Mouse (Mus musculus): ENCODE measurements around the gene Pex3. TPM values are rescaled to one million over a fixed set of nuclear protein-coding genes. Genes with fewer than 3 reads are reported as not detected.

Gene Pex3
- total and polyA plus RNA-seq, 2 experiments = 9.6 to 29.6 TPM

DNA sequence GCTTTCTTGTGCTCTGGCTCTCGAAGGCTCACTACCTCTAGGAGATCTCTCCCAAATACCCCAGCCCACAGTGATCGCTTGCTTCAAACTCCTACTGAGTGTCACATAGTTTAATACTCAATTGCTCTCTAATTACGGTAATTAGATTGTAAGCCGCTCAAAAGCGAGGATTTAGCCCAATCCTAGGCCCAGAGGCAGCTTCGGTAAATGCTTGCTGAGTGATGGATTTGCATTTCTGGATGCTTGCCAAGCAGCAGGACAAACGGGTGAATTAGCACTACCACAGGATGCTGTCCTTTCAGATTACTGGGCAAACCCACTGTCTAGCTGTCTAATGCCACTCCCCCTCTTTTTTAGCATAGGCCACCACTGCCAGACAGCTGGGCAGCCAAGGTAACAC is 16.9 kb upstream of the Pex3 start:
- H3K4me1 ChIP-seq (ENCODE audit: control insufficient read depth, insufficient read depth, low read length) = no peaks in the 10 kb centered on the region
- no peak overlapping the region for H3K27ac ChIP-seq (replicated peaks; ENCODE audit: insufficient read depth, low read depth, low read length)
- no peak for DNase-seq (ENCODE audit: extremely low read depth, low read depth, low spot score)
- H3K79me2 ChIP-seq (ENCODE audit: control insufficient read depth, insufficient read depth, low read length) = no peaks in the 10 kb centered on the region
- 66% methylated on average over 7 of the region's 7 CpGs for WGBS
- H3K4me3 ChIP-seq (ENCODE audit: insufficient read depth, low read depth, low read length) = no peak overlapping the region
- TF ChIP-seq CTCF (IDR thresholded peaks at IDR 0.05; ENCODE audit: low read depth, low read length) = no peak
- no peak for TF ChIP-seq POLR2A (IDR thresholded peaks at IDR 0.05; ENCODE audit: extremely low read depth, insufficient read depth, low read length)
- no peak overlapping the region for H3K9ac ChIP-seq (ENCODE audit: low read depth, low read length)
- no peaks in the 10 kb centered on the region for H3K36me3 ChIP-seq (ENCODE audit: control insufficient read depth, insufficient read depth, low read length)
- no peaks in the 10 kb centered on the region for H3K27me3 ChIP-seq (ENCODE audit: control insufficient read depth, insufficient read depth, low read length)

DNA sequence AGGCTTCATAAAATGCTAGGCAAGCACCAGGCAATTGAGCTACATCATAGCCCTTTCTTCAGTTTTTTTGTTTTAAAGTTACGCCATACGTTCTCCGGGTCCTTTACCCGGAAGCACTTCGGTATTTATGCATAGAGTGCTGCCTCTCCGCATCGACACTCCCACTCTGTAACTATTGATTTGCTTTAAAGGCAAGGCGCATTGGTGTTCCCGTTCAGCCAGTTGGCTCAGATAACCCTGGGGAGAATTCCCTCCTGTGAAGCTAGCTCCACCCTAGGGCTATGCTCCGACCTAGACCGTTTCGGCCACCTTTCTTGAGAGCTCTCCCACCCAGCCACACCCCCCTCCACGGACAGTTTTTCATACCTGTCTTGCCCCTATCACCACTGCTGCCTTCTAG is 13.5 kb upstream of the Pex3 start:
- Histone ChIP-seq H3K79me2 (ENCODE audit: control insufficient read depth, insufficient read depth, low read length) (no peaks in the 10 kb centered on the region), H3K4me3 (ENCODE audit: insufficient read depth, low read depth, low read length) (no peak overlapping the region), H3K27ac (replicated peaks; ENCODE audit: insufficient read depth, low read depth, low read length) (no peak overlapping the region), H3K9ac (ENCODE audit: low read depth, low read length) (no peak overlapping the region), H3K27me3 (ENCODE audit: control insufficient read depth, insufficient read depth, low read length) (no peaks in the 10 kb centered on the region), H3K4me1 (ENCODE audit: control insufficient read depth, insufficient read depth, low read length) (no peaks in the 10 kb centered on the region), H3K36me3 (ENCODE audit: control insufficient read depth, insufficient read depth, low read length) (peaks cover 2% of the 10 kb centered on the region; the same call in 1 of the 2 replicates)
- no peak for TF ChIP-seq POLR2A (IDR thresholded peaks at IDR 0.05; ENCODE audit: extremely low read depth, insufficient read depth, low read length)
- TF ChIP-seq CTCF (IDR thresholded peaks at IDR 0.05; ENCODE audit: low read depth, low read length) = no peak
- DNase-seq (ENCODE audit: extremely low read depth, low read depth, low spot score) = no peak
- 28% methylated on average over 13 of the region's 13 CpGs for WGBS

- Histone ChIP-seq H3K4me3 (ENCODE audit: insufficient read depth, low read depth, low read length) (no peak overlapping the region), H3K4me1 (ENCODE audit: control insufficient read depth, insufficient read depth, low read length) (no peaks in the 10 kb centered on the region), H3K36me3 (ENCODE audit: control insufficient read depth, insufficient read depth, low read length) (peaks cover 5% of the 10 kb centered on the region; the same call in 1 of the 2 replicates), H3K27me3 (ENCODE audit: control insufficient read depth, insufficient read depth, low read length) (no peaks in the 10 kb centered on the region), H3K9ac (ENCODE audit: low read depth, low read length) (no peak overlapping the region), H3K79me2 (ENCODE audit: control insufficient read depth, insufficient read depth, low read length) (no peaks in the 10 kb centered on the region), H3K27ac (replicated peaks; ENCODE audit: insufficient read depth, low read depth, low read length) (no peak overlapping the region)
- DNase-seq (ENCODE audit: extremely low read depth, low read depth, low spot score) = no peak
- 59% methylated on average over 8 of the region's 8 CpGs for WGBS
- TF ChIP-seq CTCF (IDR thresholded peaks at IDR 0.05; ENCODE audit: low read depth, low read length) (no peak), POLR2A (IDR thresholded peaks at IDR 0.05; ENCODE audit: extremely low read depth, insufficient read depth, low read length) (no peak)
These were observed 12.1 kb upstream of the Pex3 start for GRCm38 (mm10) chr10:13565080-13565448.

GRCm38 (mm10) chr10:13564364-13565079 is 11.6 kb upstream of the Pex3 start:
- no peaks in the 10 kb centered on the region for H3K4me1 ChIP-seq (ENCODE audit: control insufficient read depth, insufficient read depth, low read length)
- DNase-seq (ENCODE audit: extremely low read depth, low read depth, low spot score) = peak; percentile 17
- WGBS = 32% methylated on average over 24 of the region's 24 CpGs

DNA sequence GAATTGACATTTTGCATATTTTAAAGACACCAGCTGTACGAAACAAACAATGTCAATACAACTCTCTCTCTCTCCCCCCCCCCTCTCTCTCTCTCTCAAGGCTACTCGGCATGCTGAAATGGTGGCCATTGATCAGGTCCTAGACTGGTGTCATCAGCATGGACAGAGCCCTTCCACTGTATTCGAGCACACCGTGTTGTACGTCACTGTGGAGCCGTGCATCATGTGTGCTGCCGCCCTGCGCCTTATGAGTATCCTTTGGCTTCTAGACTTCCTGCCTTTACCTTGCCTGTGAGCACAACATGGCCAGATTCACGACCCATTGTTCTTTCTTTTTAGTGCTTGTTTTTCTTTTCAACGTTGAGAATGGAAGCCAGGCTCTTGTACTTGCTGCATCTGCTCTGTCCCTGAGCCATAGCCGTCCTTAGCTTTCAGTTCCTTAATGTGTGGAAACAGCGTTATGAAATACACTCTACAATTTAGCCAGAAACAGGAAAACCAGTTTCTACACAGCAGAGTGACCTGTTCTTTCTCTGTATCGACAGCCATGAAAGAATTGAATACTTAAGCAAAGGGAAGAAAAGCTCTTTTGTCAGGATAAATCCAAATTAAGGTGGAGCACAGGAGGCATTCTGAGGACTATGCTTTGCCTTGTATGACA is 7.2 kb upstream of the Pex3 start:
- DNase-seq (ENCODE audit: extremely low read depth, low read depth, low spot score) = no peak
- WGBS = 89% methylated on average over 13 of the region's 13 CpGs
- Histone ChIP-seq H3K79me2 (ENCODE audit: control insufficient read depth, insufficient read depth, low read length) (no peaks in the 10 kb centered on the region; the same call in 1 of the 2 replicates), H3K9ac (ENCODE audit: low read depth, low read length) (no peak overlapping the region), H3K36me3 (ENCODE audit: control insufficient read depth, insufficient read depth, low read length) (peaks cover 7% of the 10 kb centered on the region; the same call in 1 of the 2 replicates), H3K27ac (replicated peaks; ENCODE audit: insufficient read depth, low read depth, low read length) (no peak overlapping the region), H3K27me3 (ENCODE audit: control insufficient read depth, insufficient read depth, low read length) (no peaks in the 10 kb centered on the region), H3K4me1 (ENCODE audit: control insufficient read depth, insufficient read depth, low read length) (no peaks in the 10 kb centered on the region), H3K4me3 (ENCODE audit: insufficient read depth, low read depth, low read length) (no peak overlapping the region)
- TF ChIP-seq CTCF (IDR thresholded peaks at IDR 0.05; ENCODE audit: low read depth, low read length) (no peak), POLR2A (IDR thresholded peaks at IDR 0.05; ENCODE audit: extremely low read depth, insufficient read depth, low read length) (no peak)

More at GRCm38 (mm10) chr10:13564364-13565079, 11.6 kb upstream of the Pex3 start:
- Histone ChIP-seq H3K27me3 (ENCODE audit: control insufficient read depth, insufficient read depth, low read length) (no peaks in the 10 kb centered on the region), H3K9ac (ENCODE audit: low read depth, low read length) (no peak overlapping the region), H3K27ac (replicated peaks; ENCODE audit: insufficient read depth, low read depth, low read length) (no peak overlapping the region), H3K79me2 (ENCODE audit: control insufficient read depth, insufficient read depth, low read length) (no peaks in the 10 kb centered on the region), H3K36me3 (ENCODE audit: control insufficient read depth, insufficient read depth, low read length) (peaks cover 5% of the 10 kb centered on the region; the same call in 1 of the 2 replicates), H3K4me3 (ENCODE audit: insufficient read depth, low read depth, low read length) (no peak overlapping the region)
- TF ChIP-seq POLR2A (IDR thresholded peaks at IDR 0.05; ENCODE audit: extremely low read depth, insufficient read depth, low read length) (no peak), CTCF (IDR thresholded peaks at IDR 0.05; ENCODE audit: low read depth, low read length) (peak; percentile 91)

- no peak overlapping the region for H3K27ac ChIP-seq (replicated peaks; ENCODE audit: insufficient read depth, low read depth, low read length)
- H3K79me2 ChIP-seq (ENCODE audit: control insufficient read depth, insufficient read depth, low read length) = peaks cover 3% of the 10 kb centered on the region; the same call in 1 of the 2 replicates
- TF ChIP-seq POLR2A (IDR thresholded peaks at IDR 0.05; ENCODE audit: extremely low read depth, insufficient read depth, low read length) = no peak
- no peak for TF ChIP-seq CTCF (IDR thresholded peaks at IDR 0.05; ENCODE audit: low read depth, low read length)
- no peak for DNase-seq (ENCODE audit: extremely low read depth, low read depth, low spot score)
- H3K9ac ChIP-seq (ENCODE audit: low read depth, low read length) = no peak overlapping the region
- peaks cover 3% of the 10 kb centered on the region for H3K4me1 ChIP-seq (ENCODE audit: control insufficient read depth, insufficient read depth, low read length)
- H3K36me3 ChIP-seq (ENCODE audit: control insufficient read depth, insufficient read depth, low read length) = 0 out of 2 replicates have a peak, but pooled peaks cover 2% of the 10 kb centered on the region
- 97% methylated on average over 1 of the region's 1 CpGs for WGBS
- H3K27me3 ChIP-seq (ENCODE audit: control insufficient read depth, insufficient read depth, low read length) = no peaks in the 10 kb centered on the region
- no peak overlapping the region for H3K4me3 ChIP-seq (ENCODE audit: insufficient read depth, low read depth, low read length)
These were observed 1.4 kb upstream of the Pex3 start for GRCm38 (mm10) chr10:13554316-13554715.

All from liver, adult 2 months (tissue).